Mouse (Mus musculus): ENCODE measurements around the gene Cfap54. TPM values are rescaled to one million over a fixed set of nuclear protein-coding genes. Genes with fewer than 3 reads are reported as not detected.

The Cfap54 gene
- total RNA-seq, 2 experiments from 2014 or later: 0.69 to 1.6 TPM

- intact Hi-C loops (cut with DNase I): no loop called here
- DNase-seq: no peak
Measured at GRCm38 (mm10) chr10:92990576-92990975, 90.8 kb downstream of the Cfap54 start.

- intact Hi-C loops (cut with DNase I): no loop called here
- DNase-seq: no peak
Measured at GRCm38 (mm10) chr10:92965134-92965533, 116.3 kb downstream of the Cfap54 start.

- intact Hi-C loops (cut with DNase I): no loop called here
- DNase-seq: no peak
Measured at GRCm38 (mm10) chr10:92950044-92950443, 131.4 kb downstream of the Cfap54 start.

GRCm38 (mm10) chr10:92942848-92943645 is 138.4 kb downstream of the Cfap54 start:
- intact Hi-C loops (cut with DNase I): no loop called here
- DNase-seq: no peak

- intact Hi-C loops (cut with DNase I): no loop called here
- no peak for DNase-seq
Measured at GRCm38 (mm10) chr10:92941616-92942015, 139.8 kb downstream of the Cfap54 start.

GRCm38 (mm10) chr10:92937741-92938285 is 143.6 kb downstream of the Cfap54 start:
- DNase-seq: no peak
- intact Hi-C loops (cut with DNase I): no loop called here

- intact Hi-C loops (cut with DNase I): no loop called here
Measured at GRCm38 (mm10) chr10:92937091-92937490, 144.3 kb downstream of the Cfap54 start.

GRCm38 (mm10) chr10:92934506-92934905 is 146.9 kb downstream of the Cfap54 start:
- intact Hi-C loops (cut with DNase I): no loop called here
- no peak for DNase-seq

More at GRCm38 (mm10) chr10:92937091-92937490, 144.3 kb downstream of the Cfap54 start:
- no peak for DNase-seq

GRCm38 (mm10) chr10:92933616-92934015 is 147.8 kb downstream of the Cfap54 start:
- no peak for DNase-seq
- intact Hi-C loops (cut with DNase I): no loop called here

- DNase-seq: no peak
- intact Hi-C loops (cut with DNase I): no loop called here
Measured at GRCm38 (mm10) chr10:92932464-92932863, 149.0 kb downstream of the Cfap54 start.

GRCm38 (mm10) chr10:92930036-92930435 is 151.4 kb downstream of the Cfap54 start:
- intact Hi-C loops (cut with DNase I): no loop called here
- DNase-seq: no peak

GRCm38 (mm10) chr10:92928256-92928655 is 153.2 kb downstream of the Cfap54 start:
- DNase-seq: no peak
- intact Hi-C loops (cut with DNase I): no loop called here

GRCm38 (mm10) chr10:92918551-92918950 is 162.9 kb downstream of the Cfap54 start:
- intact Hi-C loops (cut with DNase I): no loop called here
- no peak for DNase-seq

- no peak for DNase-seq
- intact Hi-C loops (cut with DNase I): no loop called here
Measured at GRCm38 (mm10) chr10:92907246-92907645, 174.2 kb downstream of the Cfap54 start.

GRCm38 (mm10) chr10:92888466-92888865 is 193.0 kb downstream of the Cfap54 start:
- intact Hi-C loops (cut with DNase I): no loop called here
- no peak for DNase-seq

- no peak for DNase-seq
- intact Hi-C loops (cut with DNase I): no loop called here
Measured at GRCm38 (mm10) chr10:92878000-92878399, 203.4 kb downstream of the Cfap54 start.

- intact Hi-C loops (cut with DNase I): no loop called here
- no peak for DNase-seq
Measured at GRCm38 (mm10) chr10:92840980-92841379, 240.4 kb downstream of the Cfap54 start.

- no peak for DNase-seq
- intact Hi-C loops (cut with DNase I): no loop called here
Measured at GRCm38 (mm10) chr10:92837572-92837971, 243.8 kb downstream of the Cfap54 start.

- intact Hi-C loops (cut with DNase I): no loop called here
- DNase-seq: no peak
Measured at GRCm38 (mm10) chr10:92837045-92837444, 244.4 kb downstream of the Cfap54 start.

- intact Hi-C loops (cut with DNase I): no loop called here
- no peak for DNase-seq
Measured at GRCm38 (mm10) chr10:92821499-92821898, 259.9 kb downstream of the Cfap54 start.

GRCm38 (mm10) chr10:92818190-92818589 is 263.2 kb downstream of the Cfap54 start:
- intact Hi-C loops (cut with DNase I): no loop called here

GRCm38 (mm10) chr10:92816903-92817302 is 264.5 kb downstream of the Cfap54 start:
- no peak for DNase-seq
- intact Hi-C loops (cut with DNase I): no loop called here

More at GRCm38 (mm10) chr10:92818190-92818589, 263.2 kb downstream of the Cfap54 start:
- no peak for DNase-seq
